Mouse (Mus musculus): ENCODE results near the gene Hspa1l. TPM values are rescaled to one million over a fixed set of nuclear protein-coding genes. Genes with fewer than 3 reads are reported as not detected.

Hspa1l gene
- total and polyA plus RNA-seq, 3 experiments: 0.15 to 1.6 TPM; not detected in 1

GRCm38 (mm10) chr17:35000717-35001451 is 28.4 kb downstream of the Hspa1l start, which contains the start of gene Vars (continued):
- TF ChIP-seq SMC3 (IDR thresholded peaks at IDR 0.05; ENCODE audit: low read depth, low read length): no peak
- no peak for TF ChIP-seq ZKSCAN1 (IDR thresholded peaks at IDR 0.05; ENCODE audit: low read depth, low read length)
- no peak for TF ChIP-seq SIN3A (IDR thresholded peaks at IDR 0.05; ENCODE audit: low read length)
- no peak for TF ChIP-seq RAD21 (IDR thresholded peaks at IDR 0.05; ENCODE audit: low read depth, low read length)
- TF ChIP-seq USF2 (IDR thresholded peaks at IDR 0.05; ENCODE audit: borderline replicate concordance in 1 of 2, insufficient read depth in 1 of 2, low read depth in 1 of 2, low read length in 2 of 2): no peak
- TF ChIP-seq NRF1 (IDR thresholded peaks at IDR 0.05; ENCODE audit: insufficient read depth, low read depth, low read length, poor library complexity, severe bottlenecking): peak; percentile 31; the same call in 1 of the 2 replicates
- TF ChIP-seq GATA1 (IDR thresholded peaks at IDR 0.05; ENCODE audit: low read depth, low read length): no peak
- 0 out of 2 replicates have a peak, but pooled peaks have one; percentile 62 for TF ChIP-seq TCF12 (IDR thresholded peaks at IDR 0.05; ENCODE audit: low read depth, low read length)
- TF ChIP-seq GABPA (IDR thresholded peaks at IDR 0.05; ENCODE audit: low read depth, low read length): no peak
- no peak for TF ChIP-seq MAFK (IDR thresholded peaks at IDR 0.05; ENCODE audit: borderline replicate concordance, low read depth, low read length)
- peak; percentile 34; the same call in 1 of the 2 replicates for TF ChIP-seq USF1 (IDR thresholded peaks at IDR 0.05; ENCODE audit: low read depth, low read length)
- TF ChIP-seq TAL1 (IDR thresholded peaks at IDR 0.05; ENCODE audit: low read length): no peak
- no peak for TF ChIP-seq CTCF (IDR thresholded peaks at IDR 0.05 in 2 of 3, conservative IDR thresholded peaks at IDR 0.05 in 1 of 3; ENCODE audit: control insufficient read depth in 1 of 3, insufficient read depth in 1 of 3, low read depth in 2 of 3, low read length in 3 of 3, poor library complexity in 1 of 3, severe bottlenecking in 1 of 3)
- peak; percentile 47 for TF ChIP-seq NELFE (IDR thresholded peaks at IDR 0.05; ENCODE audit: low read depth, low read length)
- peak; percentile 39; the same call in 1 of the 2 replicates for TF ChIP-seq HCFC1 (IDR thresholded peaks at IDR 0.05; ENCODE audit: low read depth, low read length)
- TF ChIP-seq CHD2 (IDR thresholded peaks at IDR 0.05; ENCODE audit: low read length): no peak
- TF ChIP-seq POLR2AphosphoS5 (IDR thresholded peaks at IDR 0.05; ENCODE audit: borderline replicate concordance, low read depth, low read length): no peak
- TF ChIP-seq ZMIZ1 (IDR thresholded peaks at IDR 0.05; ENCODE audit: low read depth, low read length): no peak
- TF ChIP-seq POLR2AphosphoS2 (IDR thresholded peaks at IDR 0.05; ENCODE audit: low read length): no peak
- no peak; the same call in 1 of the 2 replicates for TF ChIP-seq CHD1 (IDR thresholded peaks at IDR 0.05; ENCODE audit: low read depth, low read length)

- Histone ChIP-seq H3K9me3 (replicated peaks; ENCODE audit: insufficient read depth, low read length) (no peaks in the 10 kb centered on the region), H3K36me3 (ENCODE audit: control insufficient read depth in 1 of 2, insufficient read depth in 2 of 2, low read length in 2 of 2) (peaks cover 0 to 7% of the 10 kb centered on the region in 2 experiments; a peak in 3 of 4 replicates), H3K4me3 (ENCODE audit: control insufficient read depth in 1 of 2, insufficient read depth in 1 of 2, low read depth in 2 of 2, low read length in 2 of 2) (peak overlapping the region; percentile 64 to 89), H3K27ac (ENCODE audit: control insufficient read depth, low read depth, low read length) (peak overlapping the region; percentile 99), H3K79me2 (ENCODE audit: control insufficient read depth, insufficient read depth, low read length, poor library complexity) (peaks cover 79% of the 10 kb centered on the region), H3K4me1 (ENCODE audit: control insufficient read depth in 1 of 2, insufficient read depth in 2 of 2, low read length in 2 of 2) (peaks cover 0 to 5% of the 10 kb centered on the region in 2 experiments; a peak in 2 of 4 replicates), H3K27me3 (ENCODE audit: control insufficient read depth in 1 of 2, insufficient read depth in 2 of 2, low read length in 2 of 2) (no peaks in the 10 kb centered on the region), H3K9ac (ENCODE audit: control insufficient read depth, low read depth, low read length, poor library complexity, severe bottlenecking) (peak overlapping the region; percentile 100)
- DNase-seq (ENCODE audit: low read depth, low spot score): peak; percentile 66
- TF ChIP-seq POLR2A (IDR thresholded peaks at IDR 0.05; ENCODE audit: control insufficient read depth in 1 of 2, insufficient read depth in 1 of 2, low read depth in 1 of 2, low read length in 2 of 2, poor library complexity in 1 of 2) (peak in 1 of 2 experiments; percentile 50; a peak in 1 of 4 replicates), SIN3A (IDR thresholded peaks at IDR 0.05; ENCODE audit: low read length) (peak; percentile 37; the same call in 1 of the 2 replicates), MEF2A (IDR thresholded peaks at IDR 0.05; ENCODE audit: extremely low read depth, insufficient replicate concordance, low read depth, low read length, poor library complexity, severe bottlenecking) (no peak), CHD2 (IDR thresholded peaks at IDR 0.05; ENCODE audit: low read length) (no peak), MAX (IDR thresholded peaks at IDR 0.05; ENCODE audit: low read length) (0 out of 2 replicates have a peak, but pooled peaks have one; percentile 17), HCFC1 (IDR thresholded peaks at IDR 0.05; ENCODE audit: low read depth, low read length) (0 out of 2 replicates have a peak, but pooled peaks have one; percentile 11), NELFE (IDR thresholded peaks at IDR 0.05; ENCODE audit: low read depth, low read length) (no peak), RCOR1 (IDR thresholded peaks at IDR 0.05; ENCODE audit: low read depth, low read length) (no peak), EP300 (IDR thresholded peaks at IDR 0.05; ENCODE audit: low read depth in 1 of 2, low read length in 2 of 2) (no peak; a peak in 1 of 4 replicates), JUND (IDR thresholded peaks at IDR 0.05; ENCODE audit: low read depth, low read length) (no peak), MAFK (IDR thresholded peaks at IDR 0.05; ENCODE audit: borderline replicate concordance, low read depth, low read length) (no peak), ZMIZ1 (IDR thresholded peaks at IDR 0.05; ENCODE audit: low read depth, low read length) (no peak), TBP (IDR thresholded peaks at IDR 0.05; ENCODE audit: low read depth, low read length) (peak; percentile 48; the same call in 1 of the 2 replicates), TAL1 (IDR thresholded peaks at IDR 0.05; ENCODE audit: low read length) (no peak), ZC3H11A (IDR thresholded peaks at IDR 0.05; ENCODE audit: low read depth, low read length) (no peak), GABPA (IDR thresholded peaks at IDR 0.05; ENCODE audit: low read depth, low read length) (no peak), RAD21 (IDR thresholded peaks at IDR 0.05; ENCODE audit: low read depth, low read length) (no peak), CHD1 (IDR thresholded peaks at IDR 0.05; ENCODE audit: low read depth, low read length) (peak; percentile 24; the same call in 1 of the 2 replicates), POLR2AphosphoS5 (IDR thresholded peaks at IDR 0.05; ENCODE audit: borderline replicate concordance, low read depth, low read length) (no peak), ETS1 (IDR thresholded peaks at IDR 0.05; ENCODE audit: low read depth, low read length) (peak; percentile 26; the same call in 1 of the 2 replicates)
Observed at GRCm38 (mm10) chr17:35001452-35002152, 29.1 kb downstream of the Hspa1l start.

Measured in MEL (cell line).